Mouse (Mus musculus) gonadal fat pad, adult 2 months (tissue): Measurements from ENCODE around the gene Qars. TPM values are rescaled to one million over a fixed set of nuclear protein-coding genes. Genes with fewer than 3 reads are reported as not detected.

Source experiments
- DNase-seq: peaks from one replicate; pipeline ENCODE4 v3.0.0-alpha.2; 2012; ENCODE audit warnings: low read depth
- polyA plus RNA-seq: library from polyadenylated mRNA; depleted of rRNA; stranded (reverse); fragments of >200 nt; gene quantifications from 2 replicates; pipeline ENCODE4 v1.2.3, GENCODE M21; 2012

The Qars gene
- polyA plus RNA-seq, 1 experiment: 248 TPM

GRCm38 (mm10) chr9:108486973-108487530, 20.5 kb upstream of the Qars start:
- no peak for DNase-seq

GRCm38 (mm10) chr9:108488403-108488802, 19.1 kb upstream of the Qars start:
- DNase-seq: no peak

GRCm38 (mm10) chr9:108489215-108489614, 18.3 kb upstream of the Qars start:
- DNase-seq: no peak

- DNase-seq: no peak
Measured at GRCm38 (mm10) chr9:108489702-108490558, 17.6 kb upstream of the Qars start.

- DNase-seq: peak; percentile 60
Measured at GRCm38 (mm10) chr9:108490559-108491285, 16.8 kb upstream of the Qars start, which contains the start of gene Usp19. Usp19 (plus strand) TSS chr9:108490602.

GRCm38 (mm10) chr9:108491286-108491580, 16.3 kb upstream of the Qars start:
- no peak for DNase-seq

GRCm38 (mm10) chr9:108492043-108492750, 15.3 kb upstream of the Qars start:
- peak; percentile 31 for DNase-seq

GRCm38 (mm10) chr9:108493246-108493645, 14.3 kb upstream of the Qars start:
- DNase-seq: no peak

- DNase-seq: no peak
Measured at GRCm38 (mm10) chr9:108494146-108494825, 13.2 kb upstream of the Qars start.

GRCm38 (mm10) chr9:108494905-108495304, 12.6 kb upstream of the Qars start:
- DNase-seq: no peak

GRCm38 (mm10) chr9:108499231-108499630, 8.3 kb upstream of the Qars start:
- DNase-seq: no peak

GRCm38 (mm10) chr9:108499943-108500342, 7.6 kb upstream of the Qars start:
- no peak for DNase-seq

- no peak for DNase-seq
Measured at GRCm38 (mm10) chr9:108506901-108507300, 605 bp upstream of the Qars start.

GRCm38 (mm10) chr9:108508776-108509175, 1.3 kb downstream of the Qars start:
- no peak for DNase-seq

GRCm38 (mm10) chr9:108516380-108517251, 9.1 kb downstream of the Qars start, which contains the start of gene Qrich1:
Qrich1 (plus strand) TSS chr9:108516806.
- peak; percentile 74 for DNase-seq

- DNase-seq: no peak
Measured at GRCm38 (mm10) chr9:108517253-108517930, 9.9 kb downstream of the Qars start.

GRCm38 (mm10) chr9:108517931-108518332, 10.4 kb downstream of the Qars start:
- no peak for DNase-seq

- DNase-seq: no peak
Measured at GRCm38 (mm10) chr9:108521604-108522003, 14.1 kb downstream of the Qars start.

GRCm38 (mm10) chr9:108523341-108523740, 15.8 kb downstream of the Qars start:
- no peak for DNase-seq

GRCm38 (mm10) chr9:108525400-108525799, 17.9 kb downstream of the Qars start:
- DNase-seq: no peak
